Mouse (Mus musculus) heart, postnatal 0 days (tissue): ENCODE data around the gene Fhad1. TPM values are rescaled to one million over a fixed set of nuclear protein-coding genes. Genes with fewer than 3 reads are reported as not detected.

ENCODE experiments used
- ATAC-seq: fragments of 200-750 bp; cut with Nextera tagmentation; 2 replicates; pipeline ENCODE4 v1.8.0; 2017; ENCODE audit warnings: low read depth, moderate number of reproducible peaks, moderate library complexity; ENCODE audit not compliant: insufficient read depth
- DNase-seq: peaks from one replicate; pipeline ENCODE4 v3.0.0-alpha.2; 2016; ENCODE audit warnings: low spot score
- H3K27ac ChIP-seq: fragments of 300-500 bp; sonication (generic); 2 replicates; pipeline ENCODE4 v1.5.1; 2014; ENCODE audit warnings: low read depth, mild to moderate bottlenecking
- H3K27me3 ChIP-seq: fragments of 300-500 bp; sonication (generic); 2 replicates; pipeline ENCODE4 v1.6.1; 2014; ENCODE audit warnings: low read length, mixed read lengths; ENCODE audit not compliant: control insufficient read depth, insufficient read depth
- H3K36me3 ChIP-seq: fragments of 300-500 bp; sonication (generic); replicated peaks from 2 replicates; pipeline ENCODE4 v1.6.1; 2014; ENCODE audit warnings: low read length, mixed read lengths; ENCODE audit not compliant: control insufficient read depth, insufficient read depth
- H3K4me1 ChIP-seq: fragments of 300-500 bp; sonication (generic); 2 replicates; pipeline ENCODE4 v1.6.1; 2014; ENCODE audit warnings: antibody characterized with exemption; ENCODE audit not compliant: control insufficient read depth, insufficient read depth
- H3K4me2 ChIP-seq: fragments of 300-500 bp; sonication (generic); 2 replicates; pipeline ENCODE4 v1.6.1; 2014; ENCODE audit warnings: low read depth, mild to moderate bottlenecking, low read length, moderate library complexity
- H3K4me3 ChIP-seq: fragments of 300-500 bp; sonication (generic); 2 replicates; pipeline ENCODE4 v1.5.1; 2014; ENCODE audit warnings: low read depth, low read length
- H3K9ac ChIP-seq: fragments of 300-500 bp; sonication (generic); replicated peaks from 2 replicates; pipeline ENCODE4 v1.6.1; 2014; ENCODE audit warnings: low read depth, low read length, mixed read lengths
- H3K9me3 ChIP-seq: fragments of 300-500 bp; sonication (generic); replicated peaks from 2 replicates; pipeline ENCODE4 v1.6.1; 2016; ENCODE audit warnings: low read length; ENCODE audit not compliant: control insufficient read depth
- CTCF ChIP-seq: IDR thresholded peaks from 2 replicates; pipeline ENCODE4 v1.5.1; 2016; ENCODE audit warnings: antibody characterized with exemption, control low read depth, low read depth
- EP300 ChIP-seq: IDR thresholded peaks from 2 replicates; pipeline ENCODE4 v1.6.1; 2016; ENCODE audit warnings: antibody characterized with exemption, low read depth
- WGBS: fragments of 180-500 bp; shearing (Covaris S2); extraction: QIAGEN DNeasy Blood & Tissue Kit; methylation state at CpG from one replicate; pipeline ENCODE4 v1.1.7; 2014; 5-methylcytosine and 5-hydroxymethylcytosine counted together
- polyA plus RNA-seq: library from polyadenylated mRNA; unstranded; fragments of >200 nt; fragmentation: Nextera tagmentation; extraction: Ambion mirVana; gene quantifications from 2 replicates; pipeline ENCODE4 v1.2.1, GENCODE M21; 2015
- total RNA-seq: library from RNA; depleted of rRNA; stranded (reverse); fragments of >200 nt; gene quantifications from 2 replicates; pipeline ENCODE4 v1.2.3, GENCODE M21; 2014; ENCODE audit warnings: low replicate concordance

Gene Fhad1
- total and polyA plus RNA-seq, 2 experiments from 2014 or later = 2.7 TPM; not detected in 1

- ATAC-seq (peak; percentile 28; the same call in 1 of the 2 replicates), DNase-seq (peak; percentile 73)
- no peaks in the 10 kb centered on the region for H3K36me3 ChIP-seq
- no peaks in the 10 kb centered on the region for H3K27me3 ChIP-seq
- TF ChIP-seq CTCF = peak; percentile 90
- TF ChIP-seq EP300 = no peak
- WGBS = 6% methylated on average over 9 of the region's 9 CpGs
- H3K9me3 ChIP-seq = peaks cover 8% of the 10 kb centered on the region; the same call in 1 of the 2 replicates
- no peak overlapping the region for H3K4me3 ChIP-seq
- H3K27ac ChIP-seq = no peak overlapping the region
- H3K4me2 ChIP-seq = peak overlapping the region; percentile 17
- H3K9ac ChIP-seq = no peak overlapping the region
- H3K4me1 ChIP-seq = no peaks in the 10 kb centered on the region
These were observed 56.7 kb downstream of the Fhad1 start for GRCm38 (mm10) chr4:141958188-141958587.

GRCm38 (mm10) chr4:141957740-141958139 lies 57.1 kb downstream of the Fhad1 start:
- DNase-seq = no peak
- Histone ChIP-seq H3K9ac (no peak overlapping the region), H3K4me2 (no peak overlapping the region; the same call in none of the 2 replicates), H3K27ac (no peak overlapping the region), H3K4me1 (no peaks in the 10 kb centered on the region), H3K9me3 (peaks cover 8% of the 10 kb centered on the region; the same call in 1 of the 2 replicates), H3K27me3 (no peaks in the 10 kb centered on the region), H3K4me3 (no peak overlapping the region), H3K36me3 (no peaks in the 10 kb centered on the region)
- TF ChIP-seq CTCF = no peak
- no peak for TF ChIP-seq EP300
- WGBS = 40% methylated on average over 11 of the region's 11 CpGs
- ATAC-seq = no peak

GRCm38 (mm10) chr4:141956931-141957330 lies 58.0 kb downstream of the Fhad1 start:
- Histone ChIP-seq H3K9ac (no peak overlapping the region), H3K27me3 (no peaks in the 10 kb centered on the region), H3K4me1 (0 out of 2 replicates have a peak, but pooled peaks cover 2% of the 10 kb centered on the region), H3K27ac (no peak overlapping the region), H3K4me2 (no peak overlapping the region), H3K9me3 (peaks cover 7% of the 10 kb centered on the region; the same call in 1 of the 2 replicates), H3K36me3 (no peaks in the 10 kb centered on the region), H3K4me3 (no peak overlapping the region)
- DNase-seq = no peak
- ATAC-seq = no peak
- TF ChIP-seq EP300 = no peak
- TF ChIP-seq CTCF = no peak
- WGBS = 88% methylated on average over 5 of the region's 5 CpGs

DNA sequence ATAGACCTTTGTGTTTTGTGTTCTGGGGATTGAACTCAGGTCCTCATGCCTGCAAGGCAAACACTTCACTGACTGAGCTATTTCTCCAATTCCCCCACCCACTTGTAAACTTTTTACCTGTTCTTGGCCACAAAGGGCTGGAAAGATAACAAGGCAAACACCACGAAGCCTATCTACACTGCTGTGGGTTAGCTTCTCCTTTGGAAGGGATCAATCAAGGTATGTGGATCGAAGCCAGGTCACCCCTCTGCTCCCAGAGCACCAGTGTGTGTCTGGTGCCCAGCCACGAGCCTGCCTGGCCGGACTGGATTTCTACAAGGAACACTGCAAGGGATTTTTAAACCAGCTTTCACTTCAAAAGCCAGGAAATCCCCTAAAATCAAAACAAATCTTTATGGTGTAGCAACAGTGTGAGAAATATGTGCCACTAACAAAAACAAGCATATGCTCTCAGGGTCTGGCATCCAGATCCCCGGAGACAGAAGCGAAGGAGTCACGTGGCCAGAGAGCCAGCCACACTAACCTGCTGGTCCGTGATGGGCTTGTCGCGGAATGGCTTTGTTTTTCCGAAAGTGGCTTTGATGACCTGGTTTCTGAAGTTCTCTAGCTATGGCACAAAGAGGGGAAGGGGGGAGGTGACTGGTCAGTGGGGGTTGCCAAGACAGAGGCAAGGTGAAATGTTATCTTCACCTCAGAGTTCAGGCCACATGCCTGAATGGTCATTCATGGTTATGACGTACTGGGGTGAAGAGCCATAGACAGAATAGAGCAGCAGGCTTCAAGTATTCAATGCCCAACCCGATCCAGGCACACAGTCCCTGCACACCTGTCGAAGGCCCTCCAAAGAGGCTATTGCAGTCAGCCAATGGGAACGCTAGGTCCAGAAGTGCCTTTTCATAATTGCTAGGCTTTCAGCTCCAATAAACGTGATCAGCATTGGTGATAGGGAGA lies 59.8 kb downstream of the Fhad1 start:
- 70% methylated on average over 16 of the region's 16 CpGs for WGBS
- Histone ChIP-seq H3K9ac (no peak overlapping the region), H3K27ac (no peak overlapping the region), H3K27me3 (no peaks in the 10 kb centered on the region), H3K4me3 (no peak overlapping the region), H3K4me1 (0 out of 2 replicates have a peak, but pooled peaks cover 7% of the 10 kb centered on the region), H3K4me2 (no peak overlapping the region), H3K9me3 (no peaks in the 10 kb centered on the region), H3K36me3 (no peaks in the 10 kb centered on the region)
- ATAC-seq = no peak
- TF ChIP-seq EP300 (no peak), CTCF (no peak)
- DNase-seq = no peak

DNA sequence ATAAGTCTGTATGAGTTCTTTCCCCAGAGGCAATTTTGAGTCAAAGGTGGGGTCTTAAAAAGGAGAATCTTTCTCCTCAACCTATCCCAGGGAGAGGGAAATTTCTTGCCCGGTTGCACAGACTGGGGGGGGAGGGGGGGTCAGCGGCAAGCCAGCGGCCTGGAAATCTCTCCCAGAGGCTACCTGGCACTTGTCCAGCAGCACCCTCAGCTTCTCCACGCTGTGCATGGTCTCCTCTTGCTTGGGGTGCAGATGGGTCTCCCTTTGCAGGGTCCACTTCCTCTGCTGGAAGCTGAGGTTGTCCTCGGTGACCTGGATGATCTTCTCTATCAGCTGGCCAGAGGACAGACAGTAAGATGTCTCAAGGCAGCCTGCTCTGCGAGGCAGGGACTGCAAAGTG lies 61.0 kb downstream of the Fhad1 start:
- Histone ChIP-seq H3K27me3 (no peaks in the 10 kb centered on the region), H3K4me1 (0 out of 2 replicates have a peak, but pooled peaks cover 7% of the 10 kb centered on the region), H3K4me2 (no peak overlapping the region), H3K27ac (no peak overlapping the region), H3K36me3 (no peaks in the 10 kb centered on the region), H3K4me3 (no peak overlapping the region), H3K9ac (no peak overlapping the region), H3K9me3 (no peaks in the 10 kb centered on the region)
- ATAC-seq = no peak
- TF ChIP-seq CTCF = no peak
- no peak for TF ChIP-seq EP300
- WGBS = 56% methylated on average over 6 of the region's 6 CpGs
- DNase-seq = no peak
